Mouse (Mus musculus) embryonic facial prominence, embryonic 12.5 days (tissue): Measurements from ENCODE around the gene Nop10. TPM values are rescaled to one million over a fixed set of nuclear protein-coding genes. Genes with fewer than 3 reads are reported as not detected.

ENCODE experiments used
- ATAC-seq: fragments of 200-750 bp; cut with Nextera tagmentation; 2 replicates; pipeline ENCODE4 v1.8.0; 2017; ENCODE audit not compliant: insufficient number of reproducible peaks, insufficient read depth, low FRiP score, low TSS enrichment
- H3K27ac ChIP-seq: fragments of 300-500 bp; sonication (generic); 2 replicates; pipeline ENCODE4 v1.5.1; 2016; ENCODE audit warnings: mild to moderate bottlenecking
- H3K27me3 ChIP-seq: fragments of 300-500 bp; sonication (generic); 2 replicates; pipeline ENCODE4 v1.6.1; 2016; ENCODE audit warnings: mild to moderate bottlenecking, moderate library complexity
- H3K36me3 ChIP-seq: fragments of 300-500 bp; sonication (generic); 2 replicates; pipeline ENCODE4 v1.6.1; 2016; ENCODE audit warnings: mild to moderate bottlenecking
- H3K4me1 ChIP-seq: fragments of 300-500 bp; sonication (generic); 2 replicates; pipeline ENCODE4 v1.6.1; 2016
- H3K4me2 ChIP-seq: fragments of 300-500 bp; sonication (generic); replicated peaks from 2 replicates; pipeline ENCODE4 v1.6.1; 2016; ENCODE audit warnings: mild to moderate bottlenecking, moderate library complexity
- H3K4me3 ChIP-seq: fragments of 300-500 bp; sonication (generic); 2 replicates; pipeline ENCODE4 v1.5.1; 2016; ENCODE audit warnings: mild to moderate bottlenecking
- H3K9ac ChIP-seq: fragments of 300-500 bp; sonication (generic); 2 replicates; pipeline ENCODE4 v1.6.1; 2016; ENCODE audit warnings: mild to moderate bottlenecking, moderate library complexity
- H3K9me3 ChIP-seq: fragments of 300-500 bp; sonication (generic); 2 replicates; pipeline ENCODE4 v1.6.1; 2016; ENCODE audit warnings: mild to moderate bottlenecking, moderate library complexity
- WGBS: fragments of 180-500 bp; shearing (Covaris S2); methylation state at CpG from one replicate; pipeline ENCODE4 v1.1.7; 2016; 5-methylcytosine and 5-hydroxymethylcytosine counted together
- polyA plus RNA-seq: library from polyadenylated mRNA; unstranded; fragments of >200 nt; fragmentation: Nextera tagmentation; extraction: Ambion mirVana; gene quantifications from 2 replicates; pipeline ENCODE4 v1.2.1, GENCODE M21; 2016

The Nop10 gene
- polyA plus RNA-seq, 1 experiment from 2014 or later = 169 TPM

- ATAC-seq = no peak
- Histone ChIP-seq H3K9me3 (no peaks in the 10 kb centered on the region), H3K9ac (no peak overlapping the region), H3K27ac (no peak overlapping the region), H3K4me1 (no peaks in the 10 kb centered on the region), H3K27me3 (no peaks in the 10 kb centered on the region), H3K4me3 (no peak overlapping the region), H3K4me2 (no peak overlapping the region), H3K36me3 (no peaks in the 10 kb centered on the region)
- 85% methylated on average over 2 of the region's 2 CpGs for WGBS
Observed at GRCm38 (mm10) chr2:112292823-112293222, 31.1 kb downstream of the Nop10 start.

GRCm38 (mm10) chr2:112296211-112296610 lies 34.5 kb downstream of the Nop10 start:
- no peak for ATAC-seq
- 74% methylated on average over 3 of the region's 3 CpGs for WGBS
- no peak overlapping the region for H3K27ac ChIP-seq

GRCm38 (mm10) chr2:112298221-112298620 lies 36.5 kb downstream of the Nop10 start:
- Histone ChIP-seq H3K9ac (no peak overlapping the region), H3K4me2 (no peak overlapping the region), H3K27me3 (no peaks in the 10 kb centered on the region), H3K36me3 (no peaks in the 10 kb centered on the region), H3K4me3 (no peak overlapping the region), H3K4me1 (no peaks in the 10 kb centered on the region), H3K27ac (no peak overlapping the region), H3K9me3 (no peaks in the 10 kb centered on the region)
- WGBS = 92% methylated on average over 4 of the region's 4 CpGs
- ATAC-seq = no peak

More at GRCm38 (mm10) chr2:112296211-112296610, 34.5 kb downstream of the Nop10 start:
- Histone ChIP-seq H3K36me3 (no peaks in the 10 kb centered on the region), H3K4me2 (no peak overlapping the region), H3K27me3 (no peaks in the 10 kb centered on the region), H3K9ac (no peak overlapping the region), H3K4me3 (no peak overlapping the region), H3K4me1 (no peaks in the 10 kb centered on the region), H3K9me3 (no peaks in the 10 kb centered on the region)

GRCm38 (mm10) chr2:112308671-112309070 lies 46.9 kb downstream of the Nop10 start:
- 92% methylated on average over 3 of the region's 3 CpGs for WGBS
- Histone ChIP-seq H3K9me3 (no peaks in the 10 kb centered on the region), H3K27ac (no peak overlapping the region), H3K4me1 (no peaks in the 10 kb centered on the region), H3K36me3 (no peaks in the 10 kb centered on the region), H3K27me3 (no peaks in the 10 kb centered on the region), H3K9ac (no peak overlapping the region), H3K4me2 (no peak overlapping the region), H3K4me3 (no peak overlapping the region)
- no peak for ATAC-seq

DNA sequence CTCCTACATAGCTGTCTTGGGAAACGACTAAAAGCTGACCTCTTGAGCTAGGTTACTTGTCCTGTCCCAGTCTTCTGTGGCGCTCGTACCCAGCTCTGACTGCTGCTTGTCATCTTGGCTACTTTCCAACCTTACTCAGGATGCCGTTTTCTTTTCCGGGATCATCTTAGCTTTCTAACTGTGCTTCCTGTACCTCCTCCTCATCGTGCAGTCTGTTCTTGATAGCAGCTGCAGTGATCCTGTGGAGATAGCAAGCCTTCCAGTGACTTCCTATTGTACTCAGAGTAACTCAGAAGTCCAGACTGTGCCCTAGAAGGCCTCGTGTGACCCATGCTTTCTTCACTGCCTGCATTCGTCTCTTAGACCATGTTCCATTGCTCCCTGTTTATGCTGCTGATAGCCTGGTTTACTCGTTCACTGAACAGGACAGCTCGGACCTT lies 47.5 kb downstream of the Nop10 start:
- no peak overlapping the region for H3K4me2 ChIP-seq
- H3K27ac ChIP-seq = no peak overlapping the region
- no peaks in the 10 kb centered on the region for H3K4me1 ChIP-seq
- WGBS = 80% methylated on average over 10 of the region's 10 CpGs
- no peaks in the 10 kb centered on the region for H3K9me3 ChIP-seq
- no peak for ATAC-seq
- no peaks in the 10 kb centered on the region for H3K36me3 ChIP-seq
- H3K27me3 ChIP-seq = no peaks in the 10 kb centered on the region
- H3K9ac ChIP-seq = no peak overlapping the region
- H3K4me3 ChIP-seq = no peak overlapping the region

Other genes starting within 250 kb of the Nop10 start
- not detected in 2 replicates for gene Olfr1310, start 249.2 kb upstream of the Nop10 start, polyA plus RNA-seq
- gene Olfr1311, start 237.5 kb upstream of the Nop10 start, polyA plus RNA-seq = not detected in 2 replicates
- gene Olfr1312, start 211.7 kb upstream of the Nop10 start, polyA plus RNA-seq = not detected in 2 replicates
- not detected in 2 replicates for gene Olfr1313, start 184.1 kb upstream of the Nop10 start, polyA plus RNA-seq
- gene Olfr1314, start 165.1 kb upstream of the Nop10 start, polyA plus RNA-seq = not detected in 2 replicates
- gene Olfr1315-ps1, start 146.5 kb upstream of the Nop10 start, polyA plus RNA-seq = not detected in 2 replicates
- not detected in 2 replicates for gene Olfr1316, start 126.9 kb upstream of the Nop10 start, polyA plus RNA-seq
- gene Olfr1317, start 121.6 kb upstream of the Nop10 start, polyA plus RNA-seq = not detected in 2 replicates
- not detected in 2 replicates for gene Olfr1318, start 107.7 kb upstream of the Nop10 start, polyA plus RNA-seq
- gene Lpcat4, start 22.5 kb upstream of the Nop10 start, polyA plus RNA-seq = 15.1 and 17.7 TPM in 2 replicates
- gene Nutm1, start 2.6 kb upstream of the Nop10 start, polyA plus RNA-seq = not detected in 2 replicates
- gene Slc12a6, start 3.9 kb downstream of the Nop10 start, polyA plus RNA-seq = 12.9 and 14.3 TPM in 2 replicates
- not detected in 2 replicates for gene Gm21985, start 4.4 kb downstream of the Nop10 start, polyA plus RNA-seq
- 101 and 109 TPM in 2 replicates for gene Emc4, start 106.1 kb downstream of the Nop10 start, polyA plus RNA-seq
- 45.9 and 50.3 TPM in 2 replicates for gene Katnbl1, start 117.3 kb downstream of the Nop10 start, polyA plus RNA-seq
- 12.5 and 12.8 TPM in 2 replicates for gene Emc7, start 193.1 kb downstream of the Nop10 start, polyA plus RNA-seq
- gene Chrm5, start 218.8 kb downstream of the Nop10 start, polyA plus RNA-seq = not detected in 2 replicates
- gene Aven, start 231.0 kb downstream of the Nop10 start, polyA plus RNA-seq = 8.7 and 9.0 TPM in 2 replicates